Mouse (Mus musculus) olfactory bulb, adult 2 months (tissue): Measurements from ENCODE around the gene Slc16a9.

Experiments
- CTCF ChIP-seq: fragments of 200-500 bp; IDR thresholded peaks from 2 replicates; pipeline ENCODE4 v1.5.1; 2012; ENCODE audit warnings: low read depth, mild to moderate bottlenecking, low read length, moderate library complexity; ENCODE audit not compliant: insufficient read depth
- POLR2A ChIP-seq: fragments of 200-500 bp; IDR thresholded peaks from 2 replicates; pipeline ENCODE4 v1.6.1; 2012; ENCODE audit warnings: mild to moderate bottlenecking, low read depth, low read length, moderate library complexity; ENCODE audit not compliant: insufficient read depth

DNA sequence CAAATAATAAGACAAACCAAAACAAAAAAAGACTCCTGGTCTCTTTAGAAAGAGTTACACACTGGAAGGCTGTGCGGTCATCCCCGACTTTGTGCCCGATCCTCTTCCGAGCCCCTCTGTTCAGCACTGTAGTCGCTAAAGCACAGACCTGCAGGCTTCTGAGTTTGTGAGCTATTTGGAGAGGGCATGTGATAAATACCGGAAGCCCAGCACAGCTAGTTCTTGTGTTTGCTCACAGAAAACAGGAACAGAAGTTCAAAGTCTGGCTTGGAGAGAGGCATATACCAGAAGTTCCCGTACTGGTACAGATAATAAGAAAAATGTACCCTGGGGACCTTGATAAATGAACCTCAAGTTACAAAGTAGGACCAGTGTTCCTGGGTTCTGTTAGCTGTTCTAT is 49.6 kb upstream of the Slc16a9 start:
- TF ChIP-seq CTCF (no peak), POLR2A (no peak)
